Mouse (Mus musculus): ENCODE results near the gene Fanci. TPM values are rescaled to one million over a fixed set of nuclear protein-coding genes. Genes with fewer than 3 reads are reported as not detected.

Fanci gene
- total and polyA plus RNA-seq, 2 experiments from 2014 or later: 1.7 to 6.1 TPM

- peak; percentile 81 for DNase-seq (ENCODE audit: low spot score)
- no peaks in the 10 kb centered on the region for H3K27me3 ChIP-seq (ENCODE audit: control insufficient read depth, insufficient read depth, low read length)
- H3K27ac ChIP-seq (ENCODE audit: low read depth): no peak overlapping the region
- H3K4me1 ChIP-seq (ENCODE audit: control insufficient read depth, insufficient read depth): no peaks in the 10 kb centered on the region
- TF ChIP-seq CTCF (IDR thresholded peaks at IDR 0.05; ENCODE audit: low read depth) (peak; percentile 99), EP300 (IDR thresholded peaks at IDR 0.05; ENCODE audit: low read depth) (no peak)
- no peak overlapping the region for H3K4me2 ChIP-seq (ENCODE audit: low read depth, low read length)
- no peaks in the 10 kb centered on the region for H3K9me3 ChIP-seq (replicated peaks; ENCODE audit: control insufficient read depth, low read length)
- H3K36me3 ChIP-seq (replicated peaks; ENCODE audit: control insufficient read depth, insufficient read depth, low read length): peaks cover 27% of the 10 kb centered on the region
- no peak overlapping the region for H3K4me3 ChIP-seq (ENCODE audit: low read depth, low read length)
- 42% methylated on average over 12 of the region's 12 CpGs for WGBS
- H3K9ac ChIP-seq (replicated peaks; ENCODE audit: low read depth, low read length): no peak overlapping the region
- peak; percentile 73 for ATAC-seq (ENCODE audit: insufficient read depth, low read depth)
These were observed 41.9 kb upstream of the Fanci start for GRCm38 (mm10) chr7:79349738-79350386.

GRCm38 (mm10) chr7:79358350-79359182 lies 33.2 kb upstream of the Fanci start:
- Histone ChIP-seq H3K4me3 (ENCODE audit: low read depth, low read length) (no peak overlapping the region), H3K36me3 (replicated peaks; ENCODE audit: control insufficient read depth, insufficient read depth, low read length) (peaks cover 36% of the 10 kb centered on the region), H3K27me3 (ENCODE audit: control insufficient read depth, insufficient read depth, low read length) (no peaks in the 10 kb centered on the region), H3K4me1 (ENCODE audit: control insufficient read depth, insufficient read depth) (peaks cover 45% of the 10 kb centered on the region), H3K27ac (ENCODE audit: low read depth) (peak overlapping the region; percentile 44), H3K9me3 (replicated peaks; ENCODE audit: control insufficient read depth, low read length) (no peaks in the 10 kb centered on the region), H3K9ac (replicated peaks; ENCODE audit: low read depth, low read length) (no peak overlapping the region), H3K4me2 (ENCODE audit: low read depth, low read length) (peak overlapping the region; percentile 50)
- DNase-seq (ENCODE audit: low spot score) (peak; percentile 82), ATAC-seq (ENCODE audit: insufficient read depth, low read depth) (peak; percentile 83)
- WGBS: 4% methylated on average over 15 of the region's 15 CpGs
- peak; percentile 26; the same call in 1 of the 2 replicates for TF ChIP-seq CTCF (IDR thresholded peaks at IDR 0.05; ENCODE audit: low read depth)
- TF ChIP-seq EP300 (IDR thresholded peaks at IDR 0.05; ENCODE audit: low read depth): peak; percentile 95

- 25% methylated on average over 3 of the region's 3 CpGs for WGBS
- ATAC-seq (ENCODE audit: insufficient read depth, low read depth) (no peak), DNase-seq (ENCODE audit: low spot score) (no peak)
- no peak for TF ChIP-seq EP300 (IDR thresholded peaks at IDR 0.05; ENCODE audit: low read depth)
- TF ChIP-seq CTCF (IDR thresholded peaks at IDR 0.05; ENCODE audit: low read depth): no peak
- no peak overlapping the region for H3K4me3 ChIP-seq (ENCODE audit: low read depth, low read length)
- no peaks in the 10 kb centered on the region for H3K9me3 ChIP-seq (replicated peaks; ENCODE audit: control insufficient read depth, low read length)
- H3K4me1 ChIP-seq (ENCODE audit: control insufficient read depth, insufficient read depth): peaks cover 45% of the 10 kb centered on the region
- H3K27ac ChIP-seq (ENCODE audit: low read depth): 0 out of 2 replicates have a peak overlapping the region, but pooled peaks have one; percentile 44
- H3K36me3 ChIP-seq (replicated peaks; ENCODE audit: control insufficient read depth, insufficient read depth, low read length): peaks cover 32% of the 10 kb centered on the region
- H3K27me3 ChIP-seq (ENCODE audit: control insufficient read depth, insufficient read depth, low read length): no peaks in the 10 kb centered on the region
- H3K4me2 ChIP-seq (ENCODE audit: low read depth, low read length): peak overlapping the region; percentile 50
- H3K9ac ChIP-seq (replicated peaks; ENCODE audit: low read depth, low read length): no peak overlapping the region
These were observed 32.6 kb upstream of the Fanci start for GRCm38 (mm10) chr7:79359183-79359435.

- TF ChIP-seq CTCF (IDR thresholded peaks at IDR 0.05; ENCODE audit: low read depth) (no peak), EP300 (IDR thresholded peaks at IDR 0.05; ENCODE audit: low read depth) (no peak)
- Histone ChIP-seq H3K27me3 (ENCODE audit: control insufficient read depth, insufficient read depth, low read length) (no peaks in the 10 kb centered on the region), H3K9me3 (replicated peaks; ENCODE audit: control insufficient read depth, low read length) (no peaks in the 10 kb centered on the region), H3K36me3 (replicated peaks; ENCODE audit: control insufficient read depth, insufficient read depth, low read length) (peaks cover 25% of the 10 kb centered on the region; the same call in 1 of the 2 replicates), H3K4me3 (ENCODE audit: low read depth, low read length) (no peak overlapping the region), H3K27ac (ENCODE audit: low read depth) (no peak overlapping the region), H3K4me1 (ENCODE audit: control insufficient read depth, insufficient read depth) (peaks cover 45% of the 10 kb centered on the region), H3K4me2 (ENCODE audit: low read depth, low read length) (peak overlapping the region; percentile 27; the same call in 1 of the 2 replicates), H3K9ac (replicated peaks; ENCODE audit: low read depth, low read length) (no peak overlapping the region)
- DNase-seq (ENCODE audit: low spot score) (no peak), ATAC-seq (ENCODE audit: insufficient read depth, low read depth) (peak; percentile 31)
- WGBS: 32% methylated on average over 11 of the region's 11 CpGs
These were observed 31.7 kb upstream of the Fanci start for GRCm38 (mm10) chr7:79360056-79360455.

GRCm38 (mm10) chr7:79362208-79362607 lies 29.5 kb upstream of the Fanci start:
- peaks cover 45% of the 10 kb centered on the region for H3K4me1 ChIP-seq (ENCODE audit: control insufficient read depth, insufficient read depth)
- H3K4me2 ChIP-seq (ENCODE audit: low read depth, low read length): no peak overlapping the region
- DNase-seq (ENCODE audit: low spot score) (no peak), ATAC-seq (ENCODE audit: insufficient read depth, low read depth) (no peak)
- no peak overlapping the region for H3K4me3 ChIP-seq (ENCODE audit: low read depth, low read length)
- H3K36me3 ChIP-seq (replicated peaks; ENCODE audit: control insufficient read depth, insufficient read depth, low read length): 0 out of 2 replicates have a peak, but pooled peaks cover 11% of the 10 kb centered on the region
- 83% methylated on average over 8 of the region's 8 CpGs for WGBS
- H3K9ac ChIP-seq (replicated peaks; ENCODE audit: low read depth, low read length): no peak overlapping the region
- H3K27me3 ChIP-seq (ENCODE audit: control insufficient read depth, insufficient read depth, low read length): no peaks in the 10 kb centered on the region
- H3K27ac ChIP-seq (ENCODE audit: low read depth): no peak overlapping the region
- TF ChIP-seq EP300 (IDR thresholded peaks at IDR 0.05; ENCODE audit: low read depth): no peak
- no peak for TF ChIP-seq CTCF (IDR thresholded peaks at IDR 0.05; ENCODE audit: low read depth)
- no peaks in the 10 kb centered on the region for H3K9me3 ChIP-seq (replicated peaks; ENCODE audit: control insufficient read depth, low read length)

Data from heart, postnatal 0 days (tissue).